Mouse (Mus musculus) intestine, embryonic 16.5 days (tissue): Measurements from ENCODE around the gene Tfpi. TPM values are rescaled to one million over a fixed set of nuclear protein-coding genes. Genes with fewer than 3 reads are reported as not detected.
"Not testable (repeated sequence)": the region's sequence is repeated elsewhere in the genome, so short reads cannot be mapped to it uniquely, and the experiment has no call there.

Source experiments
- ATAC-seq: fragments of 200-750 bp; cut with Nextera tagmentation; 2 replicates; pipeline ENCODE4 v1.8.0; 2017; ENCODE audit warnings: moderate TSS enrichment, moderate library complexity
- H3K27ac ChIP-seq: fragments of 300-500 bp; sonication (generic); 2 replicates; pipeline ENCODE4 v1.5.1; 2014; ENCODE audit warnings: mild to moderate bottlenecking, low read length
- H3K27me3 ChIP-seq: fragments of 300-500 bp; sonication (generic); replicated peaks from 2 replicates; pipeline ENCODE4 v1.6.1; 2014; ENCODE audit warnings: low read length, control low read depth, mixed read lengths; ENCODE audit not compliant: control insufficient read depth, insufficient read depth
- H3K36me3 ChIP-seq: fragments of 300-500 bp; sonication (generic); 2 replicates; pipeline ENCODE4 v1.6.1; 2014; ENCODE audit warnings: low read length, control low read depth; ENCODE audit not compliant: control insufficient read depth, insufficient read depth
- H3K4me1 ChIP-seq: fragments of 300-500 bp; sonication (generic); 2 replicates; pipeline ENCODE4 v1.6.1; 2014; ENCODE audit warnings: low read length, control low read depth, mixed read lengths; ENCODE audit not compliant: control insufficient read depth, insufficient read depth
- H3K4me2 ChIP-seq: fragments of 300-500 bp; sonication (generic); 2 replicates; pipeline ENCODE4 v1.6.1; 2014; ENCODE audit warnings: low read depth, low read length, control low read depth
- H3K4me3 ChIP-seq: fragments of 300-500 bp; sonication (generic); 2 replicates; pipeline ENCODE4 v1.5.1; 2014; ENCODE audit warnings: mild to moderate bottlenecking, low read length
- H3K9ac ChIP-seq: fragments of 300-500 bp; sonication (generic); 2 replicates; pipeline ENCODE4 v1.6.1; 2014; ENCODE audit warnings: low read depth, low read length
- H3K9me3 ChIP-seq: fragments of 300-500 bp; sonication (generic); 2 replicates; pipeline ENCODE4 v1.6.1; 2016; ENCODE audit warnings: low read length, control low read depth; ENCODE audit not compliant: control insufficient read depth
- WGBS: fragments of 180-500 bp; shearing (Covaris S2); extraction: QIAGEN DNeasy Blood & Tissue Kit; methylation state at CpG from one replicate; pipeline ENCODE4 v1.1.7; 2014; 5-methylcytosine and 5-hydroxymethylcytosine counted together
- polyA plus RNA-seq: library from polyadenylated mRNA; unstranded; fragments of >200 nt; fragmentation: Nextera tagmentation; extraction: Ambion mirVana; gene quantifications from 2 replicates; pipeline ENCODE4 v1.2.1, GENCODE M21; 2015

The Tfpi gene
- polyA plus RNA-seq, 1 experiment from 2014 or later = 39.3 TPM

- no peak overlapping the region for H3K27ac ChIP-seq
- no peaks in the 10 kb centered on the region for H3K4me1 ChIP-seq
- H3K27me3 ChIP-seq = no peaks in the 10 kb centered on the region
- no peak overlapping the region for H3K9ac ChIP-seq
- H3K36me3 ChIP-seq = no peaks in the 10 kb centered on the region
- H3K4me2 ChIP-seq = no peak overlapping the region
- 54% methylated on average over 2 of the region's 2 CpGs for WGBS
- no peak overlapping the region for H3K4me3 ChIP-seq
- no peak for ATAC-seq
- H3K9me3 ChIP-seq = no peaks in the 10 kb centered on the region
Observed at GRCm38 (mm10) chr2:84511508-84511907, 34.9 kb upstream of the Tfpi start.

GRCm38 (mm10) chr2:84511036-84511435, 34.5 kb upstream of the Tfpi start:
- no peak for ATAC-seq
- H3K4me2 ChIP-seq = no peak overlapping the region
- H3K36me3 ChIP-seq = no peaks in the 10 kb centered on the region
- no peaks in the 10 kb centered on the region for H3K4me1 ChIP-seq
- no peak overlapping the region for H3K4me3 ChIP-seq
- no peaks in the 10 kb centered on the region for H3K27me3 ChIP-seq
- WGBS = 88% methylated on average over 4 of the region's 4 CpGs
- H3K9me3 ChIP-seq = no peaks in the 10 kb centered on the region
- no peak overlapping the region for H3K9ac ChIP-seq
- no peak overlapping the region for H3K27ac ChIP-seq

DNA sequence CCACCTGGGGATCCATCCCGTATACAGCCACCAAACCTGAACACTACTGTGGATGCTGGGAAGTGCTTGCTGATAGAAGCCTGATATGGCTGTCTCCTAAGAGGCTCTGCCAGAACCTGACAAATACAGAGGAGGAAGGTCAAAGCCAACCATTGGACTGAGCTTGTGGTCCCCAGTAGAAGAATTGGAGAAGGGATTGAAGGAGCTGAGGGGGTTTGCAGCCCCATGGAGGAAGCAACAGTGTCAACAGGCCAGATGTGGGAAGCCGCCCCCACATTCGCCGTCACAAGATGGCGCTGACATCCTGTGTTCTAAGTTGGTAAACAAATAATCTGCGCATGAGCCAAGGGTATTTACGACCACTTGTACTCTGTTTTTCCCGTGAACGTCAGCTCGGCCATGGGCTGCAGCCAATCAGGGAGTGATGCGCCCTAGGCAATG, 28.4 kb upstream of the Tfpi start:
- 50% methylated on average over 5 of the region's 11 CpGs for WGBS
- H3K4me3 ChIP-seq, H3K27me3 ChIP-seq, H3K4me2 ChIP-seq, H3K9ac ChIP-seq, H3K9me3 ChIP-seq, H3K27ac ChIP-seq, H3K36me3 ChIP-seq, H3K4me1 ChIP-seq: not testable (repeated sequence)
- ATAC-seq = peak; percentile 63

DNA sequence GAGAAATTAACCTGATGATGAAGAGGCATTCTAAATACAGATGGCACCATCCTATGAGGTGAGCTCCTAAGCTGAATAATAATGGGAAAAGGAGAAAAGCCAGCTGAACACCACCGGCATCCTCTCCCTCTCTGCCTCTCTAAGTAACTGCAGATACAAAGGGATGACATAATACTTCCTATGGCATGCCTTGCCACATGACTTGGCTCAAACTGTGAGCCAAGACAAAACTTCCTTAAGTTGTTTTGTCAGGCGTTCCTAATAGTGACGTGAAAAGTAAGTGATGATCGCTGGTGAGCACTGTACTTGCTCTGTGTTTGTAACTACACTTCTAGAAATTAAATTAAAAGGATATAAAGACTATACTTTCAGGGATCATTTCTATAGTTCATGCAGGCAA, 27.7 kb upstream of the Tfpi start:
- 75% methylated on average over 4 of the region's 4 CpGs for WGBS
- H3K27me3 ChIP-seq = no peaks in the 10 kb centered on the region
- no peak for ATAC-seq
- no peaks in the 10 kb centered on the region for H3K4me1 ChIP-seq
- H3K9me3 ChIP-seq = no peaks in the 10 kb centered on the region
- no peak overlapping the region for H3K27ac ChIP-seq
- no peak overlapping the region for H3K4me2 ChIP-seq
- no peak overlapping the region for H3K4me3 ChIP-seq
- no peak overlapping the region for H3K9ac ChIP-seq
- H3K36me3 ChIP-seq = no peaks in the 10 kb centered on the region

DNA sequence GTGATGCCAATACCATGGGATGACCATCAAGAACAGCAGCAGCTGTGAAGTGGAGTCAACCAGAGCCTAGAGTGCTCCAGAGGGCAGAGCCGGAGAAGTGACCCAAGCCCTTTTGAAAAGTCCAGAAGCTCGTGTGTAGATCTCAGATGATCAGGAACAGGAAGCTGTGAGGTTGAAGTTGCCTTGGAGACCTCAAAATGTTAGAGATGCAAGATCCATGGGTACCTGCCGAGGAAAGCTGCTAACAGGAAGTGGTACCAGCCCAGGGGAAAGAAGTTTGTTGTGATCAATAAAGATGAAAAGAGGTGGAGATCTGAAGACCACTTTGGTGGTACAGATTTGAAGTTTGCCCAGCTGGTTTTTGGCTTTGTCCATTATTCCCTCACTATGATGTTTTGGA, 22.3 kb upstream of the Tfpi start:
- no peaks in the 10 kb centered on the region for H3K4me1 ChIP-seq
- WGBS = 70% methylated on average over 3 of the region's 3 CpGs
- no peak overlapping the region for H3K4me3 ChIP-seq
- ATAC-seq = no peak
- no peak overlapping the region for H3K9ac ChIP-seq
- no peaks in the 10 kb centered on the region for H3K36me3 ChIP-seq
- no peaks in the 10 kb centered on the region for H3K27me3 ChIP-seq
- H3K27ac ChIP-seq = no peak overlapping the region
- H3K9me3 ChIP-seq = no peaks in the 10 kb centered on the region
- no peak overlapping the region for H3K4me2 ChIP-seq

GRCm38 (mm10) chr2:84495108-84495507, 18.5 kb upstream of the Tfpi start:
- Histone ChIP-seq H3K4me3 (no peak overlapping the region), H3K9ac (no peak overlapping the region), H3K27me3 (no peaks in the 10 kb centered on the region), H3K4me1 (no peaks in the 10 kb centered on the region), H3K36me3 (no peaks in the 10 kb centered on the region), H3K9me3 (no peaks in the 10 kb centered on the region), H3K27ac (no peak overlapping the region), H3K4me2 (no peak overlapping the region)
- ATAC-seq = no peak
- WGBS = 79% methylated on average over 3 of the region's 3 CpGs

- H3K4me1 ChIP-seq = no peaks in the 10 kb centered on the region
Observed at GRCm38 (mm10) chr2:84493626-84494025, 17.1 kb upstream of the Tfpi start.

GRCm38 (mm10) chr2:84491715-84492114, 15.1 kb upstream of the Tfpi start:
- Histone ChIP-seq H3K9ac (no peak overlapping the region), H3K27me3 (no peaks in the 10 kb centered on the region), H3K27ac (no peak overlapping the region), H3K4me2 (no peak overlapping the region), H3K4me3 (no peak overlapping the region), H3K9me3 (no peaks in the 10 kb centered on the region; the same call in 1 of the 2 replicates), H3K4me1 (no peaks in the 10 kb centered on the region), H3K36me3 (no peaks in the 10 kb centered on the region)
- no peak for ATAC-seq
- 84% methylated on average over 1 of the region's 1 CpGs for WGBS

More at GRCm38 (mm10) chr2:84493626-84494025, 17.1 kb upstream of the Tfpi start:
- no peak overlapping the region for H3K27ac ChIP-seq
- no peak overlapping the region for H3K4me3 ChIP-seq
- H3K36me3 ChIP-seq = no peaks in the 10 kb centered on the region
- ATAC-seq = no peak
- H3K9ac ChIP-seq = no peak overlapping the region
- 90% methylated on average over 2 of the region's 2 CpGs for WGBS
- H3K4me2 ChIP-seq = no peak overlapping the region
- no peaks in the 10 kb centered on the region; the same call in 1 of the 2 replicates for H3K9me3 ChIP-seq
- H3K27me3 ChIP-seq = no peaks in the 10 kb centered on the region

DNA sequence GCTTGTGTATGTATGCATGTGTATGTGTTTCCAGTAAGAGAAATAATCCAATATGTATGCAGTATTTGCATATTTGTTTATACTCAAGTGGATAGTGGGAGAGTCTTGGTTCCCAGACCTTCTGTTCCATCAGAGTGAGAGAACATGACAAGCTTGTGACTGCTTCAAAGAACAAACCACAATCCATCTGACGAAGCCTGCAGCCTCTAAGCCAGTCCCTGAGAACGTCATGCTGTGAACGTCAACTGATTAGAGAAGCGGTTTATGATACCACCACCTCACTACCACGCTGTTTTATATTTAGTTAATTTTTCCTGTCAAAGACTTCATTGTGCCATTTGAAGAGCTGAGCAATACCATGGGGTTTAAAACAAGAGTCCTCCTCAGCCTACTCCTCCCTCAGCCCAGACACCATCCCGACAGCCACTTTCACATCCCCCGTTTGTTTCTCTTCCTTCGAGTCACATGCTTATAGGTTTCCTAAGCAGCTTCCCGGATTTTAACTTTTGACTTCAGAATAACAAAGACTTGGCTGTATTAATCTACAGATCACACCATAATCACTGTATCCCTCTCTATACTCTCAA, 11.2 kb upstream of the Tfpi start:
- WGBS = 57% methylated on average over 9 of the region's 9 CpGs
- H3K27ac ChIP-seq = no peak overlapping the region
- H3K9me3 ChIP-seq = no peaks in the 10 kb centered on the region; the same call in 1 of the 2 replicates
- no peaks in the 10 kb centered on the region for H3K4me1 ChIP-seq
- H3K36me3 ChIP-seq = no peaks in the 10 kb centered on the region
- H3K27me3 ChIP-seq = no peaks in the 10 kb centered on the region
- H3K9ac ChIP-seq = no peak overlapping the region
- no peak overlapping the region for H3K4me2 ChIP-seq
- no peak for ATAC-seq
- no peak overlapping the region for H3K4me3 ChIP-seq

DNA sequence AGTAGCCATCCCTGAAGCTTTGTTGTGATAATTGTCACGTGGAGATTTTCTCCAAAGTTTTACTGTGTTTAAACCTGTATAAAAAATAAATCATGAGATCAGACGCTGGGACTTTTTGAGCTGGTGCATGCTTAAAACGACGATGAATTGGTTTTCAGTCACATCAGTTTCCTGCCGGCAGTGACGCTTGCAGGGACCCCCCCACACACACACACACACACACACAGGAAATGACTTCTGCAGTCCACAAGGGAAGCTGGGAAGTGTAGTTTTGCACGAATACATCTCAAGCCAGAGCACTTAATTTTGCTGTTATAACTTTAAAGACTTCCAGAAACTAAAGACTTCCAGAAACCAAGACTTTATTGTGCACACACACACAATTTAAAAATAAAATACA, 5.3 kb upstream of the Tfpi start:
- 27% methylated on average over 7 of the region's 7 CpGs for WGBS
- no peaks in the 10 kb centered on the region for H3K27me3 ChIP-seq
- no peaks in the 10 kb centered on the region for H3K9me3 ChIP-seq
- no peak; the same call in 1 of the 2 replicates for ATAC-seq
- H3K36me3 ChIP-seq = no peaks in the 10 kb centered on the region
- peak overlapping the region; percentile 29 for H3K4me3 ChIP-seq
- no peaks in the 10 kb centered on the region for H3K4me1 ChIP-seq
- no peak overlapping the region for H3K9ac ChIP-seq
- H3K27ac ChIP-seq = no peak overlapping the region
- H3K4me2 ChIP-seq = peak overlapping the region; percentile 30
